Mouse (Mus musculus) C2C12 (cell line): ENCODE measurements around the gene Adamts12. TPM values are rescaled to one million over a fixed set of nuclear protein-coding genes. Genes with fewer than 3 reads are reported as not detected.

ENCODE experiments used
- H3K27me3 ChIP-seq: one replicate; pipeline ENCODE4 v1.6.1; 2011; ENCODE audit not compliant: control insufficient read depth, insufficient read depth, insufficient read length
- H3K36me3 ChIP-seq: one replicate; pipeline ENCODE4 v1.6.1; 2011; ENCODE audit not compliant: control insufficient read depth, insufficient read depth
- H3K4me3 ChIP-seq: one replicate; pipeline ENCODE4 v1.5.1; 2011; ENCODE audit warnings: mild to moderate bottlenecking, control low read depth; ENCODE audit not compliant: poor library complexity, insufficient read depth, severe bottlenecking
- H3K79me2 ChIP-seq: one replicate; pipeline ENCODE4 v1.6.1; 2011; ENCODE audit not compliant: control insufficient read depth, insufficient read depth
- H3K79me3 ChIP-seq: one replicate; pipeline ENCODE4 v1.6.1; 2011; ENCODE audit warnings: low read depth, control low read depth
- H3ac ChIP-seq: one replicate; pipeline ENCODE3; 2011; ENCODE audit warnings: low read depth; ENCODE audit not compliant: control insufficient read depth, insufficient read length
- CEBPB ChIP-seq: IDR thresholded peaks from one replicate; pipeline ENCODE4 v1.6.1; 2011; ENCODE audit warnings: low read depth, mild to moderate bottlenecking, control low read depth, moderate library complexity
- CTCF ChIP-seq: IDR thresholded peaks from one replicate; pipeline ENCODE4 v1.5.1; 2011; ENCODE audit not compliant: control insufficient read depth, insufficient read depth, insufficient read length
- FOSL1 ChIP-seq: IDR thresholded peaks from one replicate; pipeline ENCODE4 v1.8.0; 2011; ENCODE audit warnings: mild to moderate bottlenecking, low read length; ENCODE audit not compliant: poor library complexity, insufficient read depth, severe bottlenecking
- MAX ChIP-seq: IDR thresholded peaks from one replicate; pipeline ENCODE4 v1.6.1; 2011; ENCODE audit warnings: mild to moderate bottlenecking, control low read depth
- MYOD1 ChIP-seq: IDR thresholded peaks from one replicate; pipeline ENCODE4 v1.6.1; 2011; ENCODE audit warnings: low read depth; ENCODE audit not compliant: control insufficient read depth, insufficient read length
- MYOG ChIP-seq: IDR thresholded peaks from one replicate; pipeline ENCODE4 v1.6.1; 2011; ENCODE audit not compliant: control insufficient read depth, insufficient read length; ENCODE audit errors: extremely low read depth
- USF1 ChIP-seq: IDR thresholded peaks from one replicate; pipeline ENCODE4 v1.6.1; 2011; ENCODE audit warnings: low read depth, mild to moderate bottlenecking, control low read depth, moderate library complexity
- long read RNA-seq, 2 experiments: library from polyadenylated mRNA; unstranded; transcript quantifications; one replicate each; pipeline ENCODE4 v2.0.0; 2019 to 2020
- polyA plus RNA-seq: library from polyadenylated mRNA; unstranded; fragments of >200 nt; fragmentation: generic; extraction: Trizol; gene quantifications from one replicate; pipeline ENCODE4 v1.2.1, GENCODE M21; 2012; ENCODE audit warnings: missing spikeins

Adamts12 gene
- 0.14 TPM for polyA plus RNA-seq
- long read RNA-seq, experiment 1: 0 reads
- long read RNA-seq, experiment 2: 0 reads

- Histone ChIP-seq H3K79me3 (no peaks in the 10 kb centered on the region), H3ac (peak within 1 kb of the TSS; percentile 59), H3K27me3 (no peaks in the 10 kb centered on the region), H3K4me3 (no peak within 1 kb of the TSS), H3K36me3 (no peaks in the 10 kb centered on the region), H3K79me2 (no peaks in the 10 kb centered on the region)
- TF ChIP-seq USF1 (no peak), MAX (no peak), CTCF (no peak), CEBPB (no peak), MYOD1 (no peak), MYOG (no peak), FOSL1 (no peak)
Measured at GRCm38 (mm10) chr15:11064558-11065411, at the start of gene Adamts12. Gene Adamts12, plus strand, starts transcription at chr15:11064790.

DNA sequence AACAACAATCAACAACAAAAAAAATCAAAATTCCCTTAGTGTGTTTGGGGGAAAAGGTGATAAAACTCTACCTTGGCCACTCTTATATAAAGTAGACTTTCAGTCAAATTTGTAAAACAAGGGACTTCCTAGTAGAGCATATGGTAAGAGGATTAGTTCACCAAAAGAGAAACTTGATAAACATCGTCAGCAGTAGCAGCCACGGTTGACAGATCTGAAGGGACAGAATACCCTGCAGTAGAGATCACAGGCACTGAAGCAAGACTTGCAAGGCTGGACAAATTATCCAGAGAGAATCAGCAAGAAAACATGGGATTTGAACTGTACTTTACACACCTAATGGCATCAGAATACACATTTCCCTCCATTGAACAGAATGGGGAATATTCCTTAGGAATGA is 49.7 kb upstream of the Adamts12 start:
- no peaks in the 10 kb centered on the region for H3K79me3 ChIP-seq
- no peak overlapping the region for H3K4me3 ChIP-seq
- no peaks in the 10 kb centered on the region for H3K36me3 ChIP-seq
- TF ChIP-seq CTCF: no peak
- no peak for TF ChIP-seq MYOD1
- TF ChIP-seq MYOG: no peak
- no peak for TF ChIP-seq CEBPB
- no peak for TF ChIP-seq USF1
- no peak for TF ChIP-seq MAX
- no peak for TF ChIP-seq FOSL1
- no peak overlapping the region for H3ac ChIP-seq
- H3K79me2 ChIP-seq: no peaks in the 10 kb centered on the region
- peaks cover 16% of the 10 kb centered on the region for H3K27me3 ChIP-seq

- Histone ChIP-seq H3K4me3 (no peak overlapping the region), H3ac (no peak overlapping the region), H3K79me3 (no peaks in the 10 kb centered on the region), H3K79me2 (no peaks in the 10 kb centered on the region), H3K27me3 (peaks cover 9% of the 10 kb centered on the region), H3K36me3 (no peaks in the 10 kb centered on the region)
- no peak for TF ChIP-seq CEBPB
- no peak for TF ChIP-seq CTCF
- TF ChIP-seq FOSL1: no peak
- no peak for TF ChIP-seq USF1
- TF ChIP-seq MYOG: no peak
- TF ChIP-seq MAX: no peak
- no peak for TF ChIP-seq MYOD1
Measured at GRCm38 (mm10) chr15:11026801-11027561, 37.6 kb upstream of the Adamts12 start.

DNA sequence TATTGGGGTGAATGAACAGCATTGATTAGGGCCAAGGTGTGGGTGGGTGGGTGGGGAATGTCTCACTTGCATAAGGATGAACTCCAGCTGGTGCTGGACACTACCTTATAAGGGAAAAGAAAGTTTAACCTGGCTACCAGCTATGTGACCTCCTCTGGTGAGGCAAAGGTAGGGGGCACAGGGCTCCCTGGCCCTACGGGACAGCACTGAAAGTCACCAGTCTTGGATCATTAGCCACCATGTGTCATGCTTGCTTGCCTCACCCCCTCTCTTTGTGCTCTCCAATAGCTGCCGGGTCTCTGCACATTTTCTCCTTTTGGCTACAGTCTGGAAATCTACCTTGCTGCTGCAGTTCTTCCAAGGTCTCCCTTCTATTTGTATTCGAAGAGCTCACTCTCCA is 34.4 kb upstream of the Adamts12 start:
- Histone ChIP-seq H3K27me3 (peaks cover 5% of the 10 kb centered on the region), H3K79me2 (no peaks in the 10 kb centered on the region), H3K79me3 (no peaks in the 10 kb centered on the region), H3K36me3 (no peaks in the 10 kb centered on the region), H3ac (no peak overlapping the region), H3K4me3 (no peak overlapping the region)
- no peak for TF ChIP-seq MYOG
- TF ChIP-seq MYOD1: no peak
- TF ChIP-seq CTCF: no peak
- no peak for TF ChIP-seq FOSL1
- TF ChIP-seq USF1: no peak
- TF ChIP-seq CEBPB: no peak
- TF ChIP-seq MAX: no peak

DNA sequence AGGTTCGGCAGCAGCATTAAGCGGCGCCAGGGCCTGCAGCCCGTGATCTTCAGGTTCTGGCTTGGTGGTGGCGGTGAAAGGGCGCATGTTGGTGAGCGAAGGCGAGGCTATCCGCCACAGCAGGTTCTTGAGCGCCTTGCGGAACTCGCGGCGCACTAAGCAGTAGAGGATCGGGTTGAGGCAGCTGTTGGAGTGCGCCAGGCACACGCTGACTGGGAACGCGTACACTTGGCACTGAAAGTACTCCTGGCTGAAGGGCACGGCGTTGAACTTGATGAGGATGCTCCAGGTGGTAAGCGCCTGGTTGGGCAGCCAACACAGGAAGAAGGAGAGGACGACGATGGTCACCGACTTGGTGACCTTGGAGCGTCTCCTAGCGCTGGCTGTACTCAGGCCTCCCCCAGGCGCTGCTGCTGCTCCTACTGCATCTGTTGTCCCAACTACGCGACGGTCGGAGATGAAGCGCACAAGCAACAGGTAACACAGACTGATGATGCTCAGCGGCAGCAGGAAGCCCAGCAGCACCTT is 28.6 kb upstream of the Adamts12 start:
- TF ChIP-seq USF1: no peak
- TF ChIP-seq CTCF: no peak
- no peak for TF ChIP-seq MAX
- no peak for TF ChIP-seq MYOD1
- TF ChIP-seq CEBPB: no peak
- no peak for TF ChIP-seq MYOG
- no peak for TF ChIP-seq FOSL1
- Histone ChIP-seq H3K27me3 (peaks cover 31% of the 10 kb centered on the region), H3K4me3 (no peak overlapping the region), H3K79me3 (no peaks in the 10 kb centered on the region), H3K79me2 (no peaks in the 10 kb centered on the region), H3K36me3 (no peaks in the 10 kb centered on the region), H3ac (no peak overlapping the region)
